Mouse (Mus musculus): Measurements from ENCODE around the gene Prss3. TPM values are rescaled to one million over a fixed set of nuclear protein-coding genes. Genes with fewer than 3 reads are reported as not detected.

The Prss3 gene
- total RNA-seq (2023), result not detected

DNA sequence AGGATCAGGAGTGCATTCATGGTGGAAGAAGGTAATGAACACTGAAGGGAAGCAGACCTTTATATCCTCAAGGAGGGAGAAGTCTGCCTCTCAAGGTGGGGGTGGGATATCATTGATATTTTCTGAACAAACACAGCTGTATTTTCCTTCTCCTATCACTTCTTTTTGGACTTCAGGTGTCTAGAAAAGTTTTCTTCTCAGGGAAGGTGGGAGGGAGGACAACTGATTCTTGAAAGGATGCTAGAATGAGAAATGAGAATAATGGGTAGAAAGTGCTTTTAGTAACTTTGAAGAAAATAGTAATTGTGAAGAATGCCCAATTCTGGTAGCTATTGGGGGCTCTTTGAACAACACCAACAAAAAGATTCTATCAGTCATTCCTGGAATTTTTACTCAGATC, at the start of gene Prss3:
TSS of gene Prss3 (minus strand) at position 101 of the 400 bp plus-strand sequence.

DNA sequence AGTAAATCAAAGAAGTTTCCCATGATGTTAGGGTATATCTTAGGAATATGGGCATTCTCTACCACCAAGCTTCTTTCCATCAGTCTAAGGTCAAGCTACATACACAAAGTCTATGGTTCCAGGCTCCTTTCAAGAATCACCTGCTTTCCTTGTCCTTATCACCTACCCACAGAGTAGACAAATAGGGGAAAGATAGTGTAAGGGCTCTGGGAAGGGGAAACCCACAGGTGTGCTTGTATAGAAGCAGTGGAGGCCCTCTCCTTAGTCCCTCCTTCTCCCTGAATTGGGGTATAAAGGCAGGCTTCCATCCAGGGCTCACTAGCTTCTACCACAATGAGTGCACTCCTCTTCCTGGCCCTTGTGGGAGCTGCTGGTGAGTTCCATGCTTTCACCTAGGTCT, 14.6 kb upstream of the Prss3 start, which contains the start of gene Gm5771:
TSS of gene Gm5771 (plus strand) at position 301 of the 400 bp plus-strand sequence.

DNA sequence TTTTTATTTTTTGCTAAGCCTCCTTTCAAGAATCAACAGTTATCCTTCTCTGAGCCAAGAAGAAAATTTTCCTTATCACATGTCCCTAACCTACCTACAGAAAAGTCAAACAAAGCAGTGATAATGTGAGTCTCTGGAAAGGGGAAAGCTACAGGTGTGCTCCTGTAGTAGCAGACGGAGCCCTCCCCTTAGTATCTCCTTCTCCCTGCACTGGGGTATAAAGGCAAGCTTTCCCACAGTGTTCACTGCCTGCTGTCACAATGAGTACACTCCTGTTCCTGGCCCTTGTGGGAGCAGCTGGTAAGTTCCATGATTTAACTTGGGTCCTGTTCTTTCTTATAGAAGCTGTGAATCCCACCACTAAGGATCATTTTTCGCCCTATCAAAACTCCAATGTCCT, 23.5 kb downstream of the Prss3 start, which contains the start of gene Try10:
TSS of gene Try10 (plus strand) at position 174 of the 400 bp plus-strand sequence.

Other genes with a start within 250 kb of the Prss3 start
- gene Try4, start 75.4 kb downstream of the Prss3 start, total RNA-seq (2023), result 1.5 TPM
- gene Try5, start 60.8 kb downstream of the Prss3 start, total RNA-seq (2023), result 1.8 TPM
- not detected for gene Try10, start 23.6 kb downstream of the Prss3 start, total RNA-seq (2023)
- not detected for gene Gm5771, start 14.7 kb upstream of the Prss3 start, total RNA-seq (2023)
- not detected for gene Gm10334, start 68.5 kb upstream of the Prss3 start, total RNA-seq (2023)
- gene Prss1, start 81.3 kb upstream of the Prss3 start, total RNA-seq (2023), result not detected
- not detected for gene Prss2, start 144.1 kb upstream of the Prss3 start, total RNA-seq (2023)
- gene Ephb6, start 227.8 kb upstream of the Prss3 start, total RNA-seq (2023), result 40.0 TPM